Comparison of ENCODE assay signal across 14 mouse cellular contexts in genomic region chr16:48372461-48372860, GRCm38 (mm10). TPM values are rescaled to one million over a fixed set of nuclear protein-coding genes. Genes with fewer than 3 reads are reported as not detected.
A peak's percentile ranks its signal among the peaks of the same experiment; 100 is the strongest.
DNase-seq lines count a peak whose midpoint lies in the region; ATAC-seq lines count a peak whose summit lies in the region.
"Had no signal": no experiment of that assay in that cellular context is flagged by ENCODE, and none has a peak within 500 bp of the region (broad histone marks: within the 10 kb centered on the region; RNA-seq: fewer than 3 reads in every experiment).

No protein-coding gene starts in this region.

- H3K9me3 ChIP-seq in forebrain, embryonic 16.5 days (ENCODE audit: control insufficient read depth, low read length): no peaks in the 10 kb centered on the region
- no peaks in the 10 kb centered on the region for H3K9me3 ChIP-seq in forebrain, embryonic 10.5 days

- H3K36me3 ChIP-seq in forebrain, embryonic 16.5 days (ENCODE audit: control insufficient read depth, insufficient read depth): no peaks in the 10 kb centered on the region
- no peaks in the 10 kb centered on the region for H3K36me3 ChIP-seq in forebrain, embryonic 10.5 days (replicated peaks)

- WGBS in forebrain, embryonic 16.5 days: 81% methylated on average over 6 of the region's 6 CpGs
- WGBS in forebrain, embryonic 10.5 days: 68% methylated on average over 6 of the region's 6 CpGs

- H3K27me3 ChIP-seq in forebrain, embryonic 16.5 days (replicated peaks; ENCODE audit: control insufficient read depth, insufficient read depth, low read length): no peaks in the 10 kb centered on the region
- no peaks in the 10 kb centered on the region for H3K27me3 ChIP-seq in forebrain, embryonic 10.5 days (ENCODE audit: poor library complexity, severe bottlenecking)

- peak; percentile 54 for ATAC-seq in forebrain, embryonic 16.5 days

- H3K4me1 ChIP-seq in forebrain, embryonic 16.5 days (replicated peaks; ENCODE audit: control insufficient read depth, insufficient read depth, low read length): peaks cover 3% of the 10 kb centered on the region; the same call in 1 of the 2 replicates
- no peaks in the 10 kb centered on the region for H3K4me1 ChIP-seq in forebrain, embryonic 10.5 days

- no peak for DNase-seq in forebrain, embryonic 10.5 days (ENCODE audit: extremely low spot score, low spot score)
- DNase-seq in cerebellum, adult 18-20 months: peak; percentile 81 to 87
- peak; percentile 48 for DNase-seq in embryo, embryonic 11 days
- peak; percentile 40 for DNase-seq in mesoderm, embryonic 11.5 days (ENCODE audit: low read depth, low spot score)
- no peak for DNase-seq in thymus, postnatal 0 days (ENCODE audit: low spot score)
- DNase-seq in urinary bladder, adult 18-20 months (ENCODE audit: low spot score in 2 of 2): no peak
- no peak for DNase-seq in T-cell, adult 2 months (ENCODE audit: low spot score)
- DNase-seq: adrenal gland, postnatal 14 days; gastrocnemius, postnatal 14 days; kidney, adult 9 months; spleen, adult 18-20 months had no signal

- no peak overlapping the region for H3K4me3 ChIP-seq in forebrain, embryonic 16.5 days (replicated peaks; ENCODE audit: low read length)
- no peak overlapping the region for H3K4me3 ChIP-seq in forebrain, embryonic 10.5 days

- no peak overlapping the region for H3K9ac ChIP-seq in forebrain, embryonic 16.5 days (replicated peaks; ENCODE audit: low read depth, low read length)
- H3K9ac ChIP-seq: liver, embryonic 14.5 days had no signal

- H3K27ac ChIP-seq in forebrain, embryonic 16.5 days (ENCODE audit: low read length): no peak overlapping the region
- no peak overlapping the region for H3K27ac ChIP-seq in forebrain, embryonic 10.5 days
- H3K27ac ChIP-seq: liver, embryonic 14.5 days had no signal

- H3K4me2 ChIP-seq in forebrain, embryonic 16.5 days (ENCODE audit: low read length): no peak overlapping the region
- H3K4me2 ChIP-seq: heart, embryonic 11.5 days had no signal

RNA-seq across cellular contexts. Expression of gene Gm5485, which starts 39.8 kb away (rescaled TPM):
- not detected in 2 replicates for polyA plus RNA-seq in forebrain, embryonic 16.5 days (2015; fragmentation: Nextera tagmentation; extraction: Ambion mirVana)
- polyA plus RNA-seq in forebrain, embryonic 10.5 days (2016; fragmentation: Nextera tagmentation; extraction: Ambion mirVana): not detected in 2 replicates
- polyA plus RNA-seq in thymus, postnatal 0 days (2015; fragmentation: Nextera tagmentation; extraction: Ambion mirVana): not detected in 2 replicates
- polyA plus RNA-seq: heart, embryonic 11.5 days; liver, embryonic 14.5 days had no signal

RNA-seq across cellular contexts. Expression of gene Morc1, which starts 58.6 kb away (rescaled TPM):
- polyA plus RNA-seq in forebrain, embryonic 16.5 days (2015; fragmentation: Nextera tagmentation; extraction: Ambion mirVana): 0.23 TPM in 1 of 2 replicates, not detected in the other
- not detected in 2 replicates for polyA plus RNA-seq in forebrain, embryonic 10.5 days (2016; fragmentation: Nextera tagmentation; extraction: Ambion mirVana)
- 10.1 and 12.4 TPM in 2 replicates for polyA plus RNA-seq in thymus, postnatal 0 days (2015; fragmentation: Nextera tagmentation; extraction: Ambion mirVana)
- polyA plus RNA-seq: liver, embryonic 14.5 days had no signal

Comparison
In these comparisons a context has a peak if more than half of its experiments do, and no peak if none do; other contexts are left out.
1. DNase-seq: peak in cerebellum, adult 18-20 months (2 of 2), embryo, embryonic 11 days (single experiment) and mesoderm, embryonic 11.5 days (single experiment); none in forebrain, embryonic 10.5 days (single experiment), thymus, postnatal 0 days (single experiment), urinary bladder, adult 18-20 months (0 of 2) and T-cell, adult 2 months (single experiment).